Mouse (Mus musculus) urinary bladder, postnatal 10 days (tissue): ENCODE results near the gene Degs2.

Experiments
- DNase-seq: peaks from one replicate; pipeline ENCODE4 v3.0.0; 2022; ENCODE audit warnings: low spot score

Degs2 gene

DNA sequence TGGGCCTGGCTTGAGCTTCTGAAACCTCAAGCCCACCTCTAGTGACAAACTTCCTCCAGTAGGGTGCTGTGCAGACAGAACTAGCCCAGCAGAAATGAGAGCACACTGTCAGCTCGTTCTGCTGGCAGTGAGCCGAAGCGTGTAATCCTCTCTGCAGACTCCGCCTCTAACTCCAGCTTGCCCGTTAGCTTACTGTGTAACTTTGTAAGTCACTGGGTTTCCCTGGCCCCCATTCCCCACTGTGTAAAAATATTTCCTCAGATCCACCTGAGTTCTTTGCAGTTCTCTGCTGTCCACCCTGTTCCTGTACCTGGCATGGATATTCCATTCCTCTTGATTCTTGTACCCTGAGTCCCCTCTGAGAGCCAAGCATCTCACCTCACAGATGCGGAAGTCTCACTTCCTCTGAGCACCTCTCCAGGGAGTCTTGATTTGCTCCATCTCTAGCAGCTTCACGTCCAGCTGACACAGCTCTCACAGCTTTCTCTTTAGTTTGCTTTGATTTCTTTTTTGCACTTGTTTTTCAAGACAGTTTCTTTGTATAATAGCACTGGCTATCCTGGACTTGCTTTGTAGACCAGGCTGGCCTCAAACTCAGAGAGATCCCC lies 51.0 kb downstream of the Degs2 start:
- DNase-seq: no peak

DNA sequence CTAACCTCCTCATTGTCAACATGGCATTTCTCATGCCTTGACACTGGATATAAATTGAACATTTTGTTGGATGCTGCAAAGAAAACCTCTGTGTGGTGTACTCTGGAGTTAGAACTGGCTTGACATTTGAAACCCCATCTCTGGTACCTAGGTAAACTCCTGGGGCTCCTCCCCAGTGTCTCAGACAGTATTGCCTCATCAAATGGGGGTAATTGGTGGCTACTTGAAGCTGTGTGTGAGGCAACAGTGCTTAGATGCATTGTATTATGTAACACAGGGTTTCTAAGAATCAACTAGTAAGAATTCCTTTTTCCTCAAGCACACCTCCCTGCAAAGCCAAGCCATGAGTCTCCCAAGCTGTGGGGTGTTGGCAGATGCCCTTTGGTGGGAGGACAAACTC lies 54.3 kb downstream of the Degs2 start:
- DNase-seq: no peak

DNA sequence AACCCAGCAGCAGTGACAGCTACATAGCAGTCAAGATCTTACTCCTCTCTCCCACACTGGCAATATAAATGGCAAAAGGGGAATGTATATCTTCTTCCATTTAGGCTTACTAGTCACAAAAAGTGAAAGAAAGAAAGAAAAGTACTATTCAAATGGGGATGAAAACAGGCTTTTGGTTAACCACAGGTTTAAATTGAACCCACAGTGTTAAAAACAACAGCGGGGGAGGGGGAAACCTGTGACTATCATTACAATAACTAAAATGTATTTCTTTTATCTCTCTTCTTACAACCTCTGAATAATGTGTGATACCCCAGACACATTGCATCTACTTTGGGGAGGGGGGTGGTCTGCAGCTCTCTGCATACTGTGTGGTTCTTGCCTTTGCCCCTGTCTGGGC lies 55.9 kb downstream of the Degs2 start:
- DNase-seq: no peak

DNA sequence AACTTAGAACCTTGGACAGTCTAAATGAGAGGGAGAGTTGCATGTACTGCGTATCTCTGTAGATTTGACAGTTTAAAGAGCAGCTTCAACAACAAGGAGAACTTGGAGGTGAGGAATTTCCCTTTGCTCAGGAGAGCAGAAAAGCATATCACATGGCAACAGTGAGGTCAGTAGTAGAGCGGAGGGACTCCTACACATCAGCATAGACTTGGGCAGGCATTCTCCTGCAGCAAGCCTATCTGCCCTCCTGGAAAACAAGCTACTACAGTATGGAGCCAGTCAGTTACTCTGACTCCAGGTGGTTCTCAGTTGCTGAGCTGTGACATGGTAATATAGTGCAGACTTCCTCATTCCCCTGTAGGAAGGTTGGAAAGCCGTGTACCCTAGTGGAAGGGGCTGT lies 60.1 kb downstream of the Degs2 start:
- DNase-seq: no peak

DNA sequence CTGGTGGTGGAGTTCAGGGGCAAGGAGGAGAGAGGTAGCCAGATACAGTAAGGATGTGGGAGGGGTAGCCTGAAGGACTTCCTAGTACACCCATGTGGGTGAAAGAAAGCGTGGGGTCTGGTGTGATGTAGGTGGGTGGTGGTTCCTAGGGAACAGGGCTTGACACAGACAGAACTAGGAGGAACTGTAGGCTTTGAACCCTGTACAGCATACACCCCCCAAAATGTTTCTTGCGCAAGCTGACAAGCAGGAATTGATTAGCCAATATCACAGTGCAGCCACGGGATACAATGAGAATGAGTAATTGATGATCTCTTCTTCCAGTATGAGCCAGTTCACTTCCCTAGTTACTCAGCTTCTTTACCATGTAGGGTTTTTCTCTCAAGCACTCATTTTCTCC lies 63.0 kb downstream of the Degs2 start:
- no peak for DNase-seq

DNA sequence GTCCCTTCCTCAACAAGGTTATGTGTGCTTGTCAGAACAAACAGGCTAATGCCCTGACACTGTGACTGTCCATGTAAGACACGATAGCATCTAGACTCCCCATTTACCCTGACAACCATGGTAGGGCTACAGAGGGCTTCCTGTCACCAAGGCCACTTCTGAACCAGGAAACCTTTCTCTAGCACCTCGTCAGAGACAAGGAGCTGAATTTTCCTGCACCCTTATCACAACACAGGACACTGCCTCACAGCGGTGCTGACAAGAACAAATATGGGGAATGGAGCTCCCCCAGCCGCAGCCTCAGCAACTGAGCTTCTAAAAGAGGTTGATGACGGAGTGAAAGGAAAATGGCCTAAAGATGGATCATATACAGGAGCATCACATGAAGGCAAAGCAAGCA lies 64.7 kb downstream of the Degs2 start:
- DNase-seq: no peak

DNA sequence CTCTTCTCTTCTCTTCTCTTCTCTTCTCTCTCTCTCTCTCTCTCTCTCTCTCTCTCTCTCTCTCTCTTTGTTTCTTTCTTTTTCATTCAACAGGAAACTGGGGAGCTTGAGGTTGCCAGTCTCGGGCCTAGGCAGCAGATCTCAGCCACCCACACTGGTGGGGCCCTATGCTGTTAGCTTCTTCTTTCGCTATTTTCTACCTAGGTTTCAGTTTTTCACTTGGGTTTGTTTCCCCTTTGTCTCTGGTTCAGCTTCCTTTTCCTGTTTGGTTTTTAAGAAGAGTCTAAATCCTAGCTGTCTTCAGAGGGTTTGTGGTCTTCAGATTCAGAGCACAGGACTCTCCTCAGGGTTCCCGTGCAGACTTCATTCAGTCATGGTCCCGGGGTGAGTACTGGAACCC lies 66.6 kb downstream of the Degs2 start:
- no peak for DNase-seq

DNA sequence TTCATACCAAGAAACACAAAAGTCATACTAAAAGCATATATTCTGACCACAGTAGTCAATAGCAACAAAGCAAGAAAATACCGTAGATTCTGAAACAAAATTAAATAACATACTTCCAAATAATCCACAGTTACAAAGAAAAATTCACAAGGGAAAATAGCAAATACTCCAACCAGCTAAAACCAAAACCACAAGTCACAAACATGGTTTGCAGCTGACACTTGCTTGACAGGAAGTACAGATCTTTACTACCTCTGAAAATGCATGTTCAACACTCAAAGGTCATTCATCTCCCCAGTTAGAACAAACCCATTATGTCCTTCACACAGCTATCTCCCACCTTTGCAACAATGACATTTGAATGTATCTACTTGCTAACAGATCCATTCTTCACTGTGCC lies 68.1 kb downstream of the Degs2 start:
- no peak for DNase-seq

DNA sequence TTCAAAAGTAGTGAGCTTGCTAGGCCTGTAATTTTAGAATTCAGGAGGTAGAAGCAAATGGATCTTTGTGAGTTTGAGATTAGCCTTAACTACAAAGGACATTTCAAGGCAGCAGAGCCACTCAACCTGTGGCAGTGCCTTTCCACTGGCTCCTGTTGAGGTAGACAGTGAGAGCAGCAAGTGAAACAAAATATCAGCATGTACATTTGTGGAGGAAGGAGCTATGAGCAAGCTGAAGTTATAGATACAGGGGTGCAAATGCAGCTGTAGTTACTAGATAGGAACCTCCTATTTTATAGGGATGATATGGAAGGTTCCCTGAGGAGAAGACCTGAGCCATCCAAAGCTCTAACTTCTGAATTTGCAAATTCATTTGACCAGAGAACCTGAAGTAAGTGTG lies 69.6 kb downstream of the Degs2 start:
- no peak for DNase-seq

DNA sequence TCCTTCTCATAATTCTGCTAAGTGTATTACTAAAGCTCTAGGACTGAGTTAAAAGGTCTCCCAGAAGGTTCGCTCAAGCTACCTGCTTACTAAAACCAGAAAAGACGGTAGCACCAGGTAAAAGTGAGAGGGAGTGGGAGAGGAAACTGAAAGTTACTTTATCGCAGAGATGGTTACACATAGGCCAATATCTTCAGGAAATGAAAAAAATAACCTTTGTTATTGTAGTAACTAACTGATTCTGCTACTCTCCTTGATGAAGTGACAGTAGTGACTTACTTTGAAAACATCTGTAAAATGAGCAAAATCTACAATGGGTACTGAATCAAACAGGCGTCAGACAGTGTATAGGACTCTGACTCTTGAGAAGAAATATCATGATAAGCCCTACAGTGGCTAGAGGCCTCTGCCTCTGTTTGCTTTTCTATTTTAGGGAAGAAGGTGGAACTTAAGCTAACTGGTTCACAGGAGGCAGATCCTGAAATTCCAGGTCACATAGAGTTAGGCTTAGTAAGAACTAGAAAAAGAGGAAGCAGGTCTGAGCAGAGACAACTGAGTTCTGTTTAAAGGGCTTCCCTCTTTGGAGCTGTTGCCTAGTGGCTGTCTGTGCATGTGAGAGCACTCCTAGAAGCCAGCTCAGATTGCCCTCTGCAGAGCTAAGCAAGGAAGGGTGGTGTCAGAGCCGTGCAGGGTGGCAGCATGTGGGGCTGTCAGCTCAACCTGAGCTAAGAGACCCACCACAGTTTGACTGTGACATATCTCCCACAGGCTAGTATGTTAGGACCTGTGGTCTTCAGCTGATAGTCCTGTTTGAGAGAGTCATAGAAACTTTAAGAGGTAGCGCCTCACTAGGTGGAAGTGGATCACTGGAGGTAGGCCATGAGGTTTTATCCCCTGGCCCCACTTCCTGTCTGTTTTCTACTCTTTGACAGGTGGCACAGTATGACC lies 71.1 kb downstream of the Degs2 start:
- no peak for DNase-seq

DNA sequence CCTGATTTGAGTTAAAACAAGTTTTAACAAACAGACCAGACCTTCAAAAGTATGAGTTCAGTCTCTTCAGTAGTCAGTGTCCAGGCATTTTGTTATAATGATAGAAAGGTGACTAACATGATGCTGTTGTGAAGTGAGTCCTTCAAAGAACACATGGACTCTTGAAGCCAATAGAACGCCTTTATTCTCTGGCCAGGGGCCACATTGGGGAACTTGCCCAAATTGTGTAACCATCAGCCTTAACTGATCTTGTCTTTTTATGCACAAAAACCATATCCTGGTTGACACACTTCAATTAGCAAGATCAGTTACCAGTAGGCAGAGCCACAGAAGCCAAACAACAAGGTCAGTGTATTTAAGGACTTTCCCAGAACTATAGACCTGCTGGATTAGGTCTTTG lies 72.6 kb downstream of the Degs2 start:
- no peak for DNase-seq
